Mouse (Mus musculus) liver, embryonic 11.5 days (tissue): Measurements from ENCODE around the gene Serinc1. TPM values are rescaled to one million over a fixed set of nuclear protein-coding genes. Genes with fewer than 3 reads are reported as not detected.

Source experiments
- ATAC-seq: fragments of 200-750 bp; cut with Nextera tagmentation; replicated peaks from 2 replicates; pipeline ENCODE4 v1.8.0; 2017; ENCODE audit warnings: moderate number of reproducible peaks, mild to moderate bottlenecking, moderate TSS enrichment, moderate library complexity; ENCODE audit not compliant: low FRiP score
- DNase-seq: peaks from one replicate; pipeline ENCODE4 v3.0.0-alpha.2; 2017; ENCODE audit warnings: low spot score
- H3K27ac ChIP-seq: fragments of 300-500 bp; sonication (generic); 2 replicates; pipeline ENCODE4 v1.5.1; 2014; ENCODE audit warnings: mild to moderate bottlenecking, low read depth, low read length, control low read depth
- H3K27me3 ChIP-seq: fragments of 300-500 bp; sonication (generic); replicated peaks from 2 replicates; pipeline ENCODE4 v1.6.1; 2014; ENCODE audit warnings: low read length, mixed read lengths; ENCODE audit not compliant: control insufficient read depth, insufficient read depth
- H3K36me3 ChIP-seq: fragments of 300-500 bp; sonication (generic); 2 replicates; pipeline ENCODE4 v1.6.1; 2014; ENCODE audit warnings: mild to moderate bottlenecking, low read length, moderate library complexity, mixed read lengths; ENCODE audit not compliant: control insufficient read depth, insufficient read depth
- H3K4me1 ChIP-seq: fragments of 300-500 bp; sonication (generic); replicated peaks from 2 replicates; pipeline ENCODE4 v1.6.1; 2014; ENCODE audit warnings: low read length, mixed read lengths; ENCODE audit not compliant: control insufficient read depth, insufficient read depth
- H3K4me2 ChIP-seq: fragments of 300-500 bp; sonication (generic); 2 replicates; pipeline ENCODE4 v1.6.1; 2014; ENCODE audit warnings: mild to moderate bottlenecking, control low read depth, moderate library complexity
- H3K4me3 ChIP-seq: fragments of 300-500 bp; sonication (generic); 2 replicates; pipeline ENCODE4 v1.5.1; 2014; ENCODE audit warnings: low read depth, low read length, control low read depth
- H3K9ac ChIP-seq: fragments of 300-500 bp; sonication (generic); 2 replicates; pipeline ENCODE4 v1.6.1; 2014; ENCODE audit warnings: low read depth, low read length, control low read depth
- H3K9me3 ChIP-seq: fragments of 300-500 bp; sonication (generic); 2 replicates; pipeline ENCODE4 v1.6.1; 2016; ENCODE audit warnings: low read length, inconsistent platforms, mixed read lengths; ENCODE audit not compliant: control insufficient read depth
- WGBS: fragments of 180-500 bp; shearing (Covaris S2); extraction: QIAGEN DNeasy Blood & Tissue Kit; methylation state at CpG from one replicate; pipeline ENCODE4 v1.1.7; 2014; 5-methylcytosine and 5-hydroxymethylcytosine counted together
- polyA plus RNA-seq: library from polyadenylated mRNA; unstranded; fragments of >200 nt; fragmentation: Nextera tagmentation; extraction: Ambion mirVana; gene quantifications from 2 replicates; pipeline ENCODE4 v1.2.1, GENCODE M21; 2014

Gene Serinc1
- 88.8 and 99.7 TPM in 2 replicates for polyA plus RNA-seq

DNA sequence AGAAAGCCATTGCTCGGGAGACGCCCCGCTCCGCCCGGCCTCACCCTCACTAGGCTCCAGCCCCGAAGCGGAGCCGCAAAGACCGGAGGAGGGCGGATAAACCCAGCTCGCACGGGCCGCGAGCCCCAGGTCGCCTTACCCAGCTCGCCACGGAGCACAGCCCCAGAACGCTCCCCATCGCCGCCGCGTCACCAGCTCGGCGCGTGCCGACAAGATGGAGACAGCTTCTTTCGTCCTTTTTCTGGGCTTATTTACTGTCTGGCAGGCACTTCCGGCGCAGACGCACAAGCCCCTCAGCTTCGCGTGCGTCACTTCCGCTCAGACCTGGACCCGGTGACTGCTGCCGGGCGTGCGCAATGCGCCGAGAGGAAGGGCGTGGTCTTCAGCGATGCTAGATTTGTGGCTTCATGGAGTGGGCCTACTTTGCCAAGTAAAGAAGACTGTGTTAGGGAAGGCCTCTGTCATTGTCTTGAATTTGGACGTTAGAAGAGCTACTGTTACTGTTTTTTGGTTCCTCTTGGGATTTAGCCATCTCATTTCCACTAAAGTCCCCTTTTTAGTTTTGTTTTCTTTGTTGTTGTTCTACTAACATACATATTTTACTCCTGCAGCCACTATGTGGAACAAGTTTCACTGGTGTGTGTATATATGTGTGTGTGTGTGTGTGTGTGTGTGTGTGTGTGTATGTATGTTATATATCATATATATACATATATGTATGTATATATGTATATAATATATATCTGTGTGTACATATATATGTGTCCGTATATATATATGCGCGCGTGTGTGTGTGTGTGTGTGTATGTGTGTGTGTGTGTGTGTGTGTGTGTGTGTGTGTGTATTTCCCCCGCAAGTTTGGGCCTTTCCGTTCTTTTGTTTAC lies at the start of gene Serinc1:
Serinc1 (minus strand) TSS at position 313 of the 884 bp plus-strand sequence.
- H3K4me3 ChIP-seq = peak within 1 kb of the TSS; percentile 87
- H3K9ac ChIP-seq = peak within 1 kb of the TSS; percentile 91
- H3K27me3 ChIP-seq = no peaks in the 10 kb centered on the region
- 12% methylated on average over 49 of the region's 49 CpGs for WGBS
- peak within 1 kb of the TSS; percentile 84 for H3K4me2 ChIP-seq
- no peaks in the 10 kb centered on the region for H3K36me3 ChIP-seq
- DNase-seq (peak; percentile 89), ATAC-seq (peak; percentile 98)
- peak within 1 kb of the TSS; percentile 84 for H3K27ac ChIP-seq
- H3K9me3 ChIP-seq = no peaks in the 10 kb centered on the region
- H3K4me1 ChIP-seq = peaks cover 4% of the 10 kb centered on the region

- no peaks in the 10 kb centered on the region for H3K9me3 ChIP-seq
- ATAC-seq (no peak), DNase-seq (no peak)
- H3K4me3 ChIP-seq = no peak overlapping the region
- H3K4me1 ChIP-seq = no peaks in the 10 kb centered on the region
- no peaks in the 10 kb centered on the region for H3K27me3 ChIP-seq
- no peak overlapping the region for H3K27ac ChIP-seq
- no peak overlapping the region for H3K4me2 ChIP-seq
- no peak overlapping the region for H3K9ac ChIP-seq
- 77% methylated on average over 2 of the region's 2 CpGs for WGBS
- H3K36me3 ChIP-seq = no peaks in the 10 kb centered on the region
These were observed 44.4 kb upstream of the Serinc1 start for GRCm38 (mm10) chr10:57576721-57577120.

DNA sequence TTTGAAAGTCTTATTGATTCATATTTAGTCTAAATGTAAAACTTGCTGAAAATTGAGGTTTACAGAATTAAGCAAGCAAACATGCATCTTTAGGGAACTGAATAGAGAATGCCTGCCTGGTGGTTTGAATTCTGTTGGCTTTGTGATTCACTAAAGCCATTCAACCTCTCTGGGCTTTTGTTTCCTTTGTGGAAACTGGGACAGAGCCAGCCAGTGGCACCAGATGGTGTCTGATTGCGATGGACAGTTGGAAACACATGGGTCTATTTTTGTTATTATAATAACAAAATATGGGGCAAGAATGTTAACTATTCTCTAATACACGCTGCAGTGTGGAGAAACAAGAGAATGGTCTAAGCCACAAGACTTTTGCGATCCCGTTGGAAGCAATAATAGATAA lies 39.8 kb upstream of the Serinc1 start:
- ATAC-seq (no peak), DNase-seq (no peak)
- WGBS = 77% methylated on average over 4 of the region's 4 CpGs
- Histone ChIP-seq H3K4me2 (no peak overlapping the region), H3K9me3 (no peaks in the 10 kb centered on the region), H3K4me3 (no peak overlapping the region), H3K36me3 (no peaks in the 10 kb centered on the region), H3K9ac (no peak overlapping the region), H3K27me3 (no peaks in the 10 kb centered on the region), H3K27ac (no peak overlapping the region), H3K4me1 (no peaks in the 10 kb centered on the region)

DNA sequence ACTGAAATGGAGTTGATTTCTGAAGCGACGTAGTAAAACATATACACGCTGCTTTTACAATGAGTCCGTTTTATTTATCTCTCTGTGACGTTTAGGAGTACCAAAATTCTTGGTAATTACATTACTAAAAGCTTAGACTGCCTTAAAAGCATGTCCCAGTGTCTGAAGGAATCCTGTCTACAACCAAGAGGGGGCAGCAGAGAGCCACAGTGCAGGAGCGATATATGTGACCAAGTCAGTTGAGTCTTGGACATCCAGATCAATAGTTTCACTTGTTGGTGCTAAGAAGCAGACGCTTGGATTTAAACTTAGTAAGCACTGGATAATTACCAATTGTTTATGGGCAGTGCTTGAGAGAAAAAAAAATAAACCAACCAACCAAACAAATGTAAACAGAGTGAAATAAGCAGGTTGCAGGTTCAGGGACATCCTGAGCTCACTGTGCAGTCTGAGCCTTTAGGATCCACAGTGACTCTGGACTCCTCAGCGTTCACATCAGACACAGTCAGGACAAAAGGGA lies 38.9 kb upstream of the Serinc1 start:
- H3K36me3 ChIP-seq = no peaks in the 10 kb centered on the region
- no peak overlapping the region for H3K27ac ChIP-seq
- H3K4me2 ChIP-seq = no peak overlapping the region
- WGBS = 31% methylated on average over 8 of the region's 8 CpGs
- ATAC-seq (peak; percentile 51; the same call in 1 of the 2 replicates), DNase-seq (peak; percentile 36)
- no peak overlapping the region for H3K9ac ChIP-seq
- H3K4me3 ChIP-seq = no peak overlapping the region
- no peaks in the 10 kb centered on the region for H3K9me3 ChIP-seq
- H3K27me3 ChIP-seq = no peaks in the 10 kb centered on the region
- H3K4me1 ChIP-seq = no peaks in the 10 kb centered on the region; the same call in 1 of the 2 replicates

DNA sequence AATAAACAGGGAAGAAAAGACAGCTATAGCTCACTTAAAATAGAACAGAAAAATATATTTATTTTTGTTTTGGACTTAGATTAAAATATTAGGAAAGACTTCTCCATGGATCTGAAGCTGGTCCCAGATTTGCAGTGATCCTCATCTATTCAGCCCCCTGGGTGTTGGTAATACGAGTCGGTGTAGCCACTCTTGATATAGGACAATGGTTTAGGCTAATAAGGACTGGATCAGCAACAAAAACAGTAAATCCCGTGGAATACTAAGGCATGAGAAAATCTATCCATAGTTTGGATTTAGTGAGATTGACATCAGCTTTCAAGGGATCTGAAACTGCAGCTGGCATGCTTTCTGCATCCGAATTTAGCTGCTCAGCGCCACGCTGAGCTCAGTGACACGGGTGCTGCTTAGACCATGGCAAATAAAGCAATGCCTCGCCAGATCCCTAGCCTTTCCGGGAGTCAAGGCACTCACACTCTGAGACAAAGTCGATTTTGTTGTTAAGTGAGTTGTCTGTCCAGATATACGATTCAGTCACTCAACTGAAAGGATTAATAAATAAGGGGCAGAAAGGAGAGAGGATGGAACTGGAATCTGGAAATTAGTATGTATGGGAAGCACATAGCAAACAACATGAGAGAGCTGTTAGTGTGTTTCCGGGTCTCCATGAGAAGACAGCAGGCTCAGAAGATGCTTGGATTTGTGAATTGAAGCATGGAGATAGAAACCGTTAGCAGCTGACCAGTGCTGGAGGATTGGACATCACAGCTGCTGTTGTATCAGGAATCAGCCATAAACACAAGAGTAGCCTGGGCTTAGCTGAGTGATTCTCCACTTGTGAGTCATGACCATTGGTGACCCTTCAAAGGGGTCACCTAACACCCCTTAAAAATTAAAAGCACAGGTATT lies 36.9 kb upstream of the Serinc1 start:
- no peak overlapping the region for H3K27ac ChIP-seq
- ATAC-seq (no peak), DNase-seq (no peak)
- H3K4me3 ChIP-seq = no peak overlapping the region
- no peaks in the 10 kb centered on the region; the same call in 1 of the 2 replicates for H3K4me1 ChIP-seq
- 78% methylated on average over 13 of the region's 13 CpGs for WGBS
- no peaks in the 10 kb centered on the region for H3K36me3 ChIP-seq
- H3K27me3 ChIP-seq = no peaks in the 10 kb centered on the region
- H3K4me2 ChIP-seq = no peak overlapping the region
- no peaks in the 10 kb centered on the region for H3K9me3 ChIP-seq
- no peak overlapping the region for H3K9ac ChIP-seq

DNA sequence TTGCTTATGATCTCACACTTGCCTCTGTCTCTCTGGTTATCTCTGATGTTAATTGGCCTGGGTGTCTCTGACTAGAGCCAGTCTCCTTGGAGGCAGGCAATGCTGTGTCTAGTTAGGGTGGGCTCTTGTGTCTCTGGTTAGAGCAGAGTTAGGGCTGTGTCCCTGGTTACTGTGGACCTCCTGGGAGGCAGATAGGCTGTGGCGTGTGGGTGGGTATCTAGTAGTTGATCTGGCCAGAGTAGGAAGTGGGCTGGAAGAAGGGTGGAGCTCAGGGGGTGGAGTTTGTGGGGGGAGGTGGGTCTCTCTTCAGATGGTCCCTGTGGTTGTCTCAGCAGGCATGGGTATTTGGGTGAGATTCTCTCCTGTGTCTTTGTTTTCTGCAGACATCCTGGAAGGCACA lies 33.9 kb upstream of the Serinc1 start:
- no peak overlapping the region for H3K4me3 ChIP-seq
- H3K36me3 ChIP-seq = no peaks in the 10 kb centered on the region
- no peaks in the 10 kb centered on the region; the same call in 1 of the 2 replicates for H3K4me1 ChIP-seq
- no peak overlapping the region for H3K27ac ChIP-seq
- H3K4me2 ChIP-seq = no peak overlapping the region
- no peaks in the 10 kb centered on the region for H3K27me3 ChIP-seq
- no peak overlapping the region for H3K9ac ChIP-seq
- ATAC-seq (0 out of 2 replicates have a peak, but pooled peaks have one; percentile 29), DNase-seq (no peak)
- 35% methylated on average over 1 of the region's 1 CpGs for WGBS
- H3K9me3 ChIP-seq = no peaks in the 10 kb centered on the region

- no peak overlapping the region for H3K4me3 ChIP-seq
- H3K9me3 ChIP-seq = no peaks in the 10 kb centered on the region
- DNase-seq = no peak
- no peak overlapping the region for H3K27ac ChIP-seq
- H3K9ac ChIP-seq = no peak overlapping the region
- no peaks in the 10 kb centered on the region for H3K27me3 ChIP-seq
- no peak for ATAC-seq
- no peaks in the 10 kb centered on the region for H3K36me3 ChIP-seq
- no peaks in the 10 kb centered on the region for H3K4me1 ChIP-seq
- whole genome bisulfite sequencing = 80% methylated on average over 5 of the region's 5 CpGs
- H3K4me2 ChIP-seq = no peak overlapping the region
These were observed 25.3 kb upstream of the Serinc1 start for GRCm38 (mm10) chr10:57557597-57557996.

GRCm38 (mm10) chr10:57553719-57554118 lies 21.4 kb upstream of the Serinc1 start:
- Histone ChIP-seq H3K9me3 (no peaks in the 10 kb centered on the region), H3K4me2 (no peak overlapping the region), H3K4me3 (no peak overlapping the region), H3K4me1 (no peaks in the 10 kb centered on the region), H3K27ac (no peak overlapping the region), H3K27me3 (no peaks in the 10 kb centered on the region), H3K36me3 (no peaks in the 10 kb centered on the region), H3K9ac (no peak overlapping the region)
- no peak for ATAC-seq
- WGBS = 82% methylated on average over 1 of the region's 1 CpGs
- DNase-seq = no peak
